Mouse (Mus musculus): Measurements from ENCODE around the gene Gm20403.
"Not testable (repeated sequence)": the region's sequence is repeated elsewhere in the genome, so short reads cannot be mapped to it uniquely, and the experiment has no call there.

Gm20403 gene

GRCm38 (mm10) chr12:54986052-54986717, at the start of gene Gm20403:
Gene Gm20403, minus strand, starts transcription at chr12:54986529.
- peak in 1 of 2 experiments; percentile 53 for DNase-seq (ENCODE audit: low read depth in 1 of 2, low spot score in 2 of 2)

- no peak for DNase-seq (ENCODE audit: low read depth in 1 of 2, low spot score in 2 of 2)
Observed at GRCm38 (mm10) chr12:55027088-55027487, 40.8 kb upstream of the Gm20403 start.

GRCm38 (mm10) chr12:55023284-55023683, 37.0 kb upstream of the Gm20403 start:
- no peak for DNase-seq (ENCODE audit: low read depth in 1 of 2, low spot score in 2 of 2)

- DNase-seq (ENCODE audit: low read depth in 1 of 2, low spot score in 2 of 2): peak; percentile 14 to 34
Observed at GRCm38 (mm10) chr12:55019421-55019877, 33.1 kb upstream of the Gm20403 start.

- no peak for DNase-seq (ENCODE audit: low read depth in 1 of 2, low spot score in 2 of 2)
Observed at GRCm38 (mm10) chr12:55017119-55017721, 30.9 kb upstream of the Gm20403 start.

GRCm38 (mm10) chr12:55016339-55017118, 30.2 kb upstream of the Gm20403 start:
- DNase-seq (ENCODE audit: low read depth in 1 of 2, low spot score in 2 of 2): no peak

- DNase-seq (ENCODE audit: low read depth in 1 of 2, low spot score in 2 of 2): no peak
Observed at GRCm38 (mm10) chr12:55015428-55015827, 29.1 kb upstream of the Gm20403 start.

- DNase-seq (ENCODE audit: low read depth in 1 of 2, low spot score in 2 of 2): no peak
Observed at GRCm38 (mm10) chr12:55013626-55014398, 27.5 kb upstream of the Gm20403 start, which contains the start of gene Baz1a. Gene Baz1a, minus strand, starts transcription at chr12:55014348.

GRCm38 (mm10) chr12:55013031-55013430, 26.7 kb upstream of the Gm20403 start:
- DNase-seq (ENCODE audit: low read depth in 1 of 2, low spot score in 2 of 2): no peak

- DNase-seq (ENCODE audit: low read depth in 1 of 2, low spot score in 2 of 2): no peak
Observed at GRCm38 (mm10) chr12:55007361-55008008, 21.2 kb upstream of the Gm20403 start.

- no peak for DNase-seq (ENCODE audit: low read depth in 1 of 2, low spot score in 2 of 2)
Observed at GRCm38 (mm10) chr12:55006071-55006470, 19.7 kb upstream of the Gm20403 start.

GRCm38 (mm10) chr12:55004396-55004795, 18.1 kb upstream of the Gm20403 start:
- no peak for DNase-seq (ENCODE audit: low read depth in 1 of 2, low spot score in 2 of 2)

- DNase-seq (ENCODE audit: low read depth in 1 of 2, low spot score in 2 of 2): no peak
Observed at GRCm38 (mm10) chr12:55003843-55004242, 17.5 kb upstream of the Gm20403 start.

GRCm38 (mm10) chr12:55002532-55002931, 16.2 kb upstream of the Gm20403 start:
- not testable (repeated sequence) for DNase-seq (ENCODE audit: low read depth in 1 of 2, low spot score in 2 of 2)

GRCm38 (mm10) chr12:54999016-54999690, 12.8 kb upstream of the Gm20403 start:
- peak; percentile 84 to 87 for DNase-seq (ENCODE audit: low read depth in 1 of 2, low spot score in 2 of 2)

GRCm38 (mm10) chr12:54998411-54998810, 12.1 kb upstream of the Gm20403 start:
- no peak for DNase-seq (ENCODE audit: low read depth in 1 of 2, low spot score in 2 of 2)

GRCm38 (mm10) chr12:54996979-54997474, 10.7 kb upstream of the Gm20403 start:
- DNase-seq (ENCODE audit: low read depth in 1 of 2, low spot score in 2 of 2): no peak

- no peak for DNase-seq (ENCODE audit: low read depth in 1 of 2, low spot score in 2 of 2)
Observed at GRCm38 (mm10) chr12:54995965-54996364, 9.6 kb upstream of the Gm20403 start.

GRCm38 (mm10) chr12:54994418-54994817, 8.1 kb upstream of the Gm20403 start:
- no peak for DNase-seq (ENCODE audit: low read depth in 1 of 2, low spot score in 2 of 2)

GRCm38 (mm10) chr12:54994068-54994386, 7.7 kb upstream of the Gm20403 start:
- DNase-seq (ENCODE audit: low read depth in 1 of 2, low spot score in 2 of 2): no peak

All from monocyte, adult 2 months (primary cell).